Mouse (Mus musculus): ENCODE data around the gene 2310057M21Rik.

The 2310057M21Rik gene

GRCm38 (mm10) chr7:131318340-131318739 lies 44.2 kb downstream of the 2310057M21Rik start:
- no peak for DNase-seq (ENCODE audit: low spot score)

DNA sequence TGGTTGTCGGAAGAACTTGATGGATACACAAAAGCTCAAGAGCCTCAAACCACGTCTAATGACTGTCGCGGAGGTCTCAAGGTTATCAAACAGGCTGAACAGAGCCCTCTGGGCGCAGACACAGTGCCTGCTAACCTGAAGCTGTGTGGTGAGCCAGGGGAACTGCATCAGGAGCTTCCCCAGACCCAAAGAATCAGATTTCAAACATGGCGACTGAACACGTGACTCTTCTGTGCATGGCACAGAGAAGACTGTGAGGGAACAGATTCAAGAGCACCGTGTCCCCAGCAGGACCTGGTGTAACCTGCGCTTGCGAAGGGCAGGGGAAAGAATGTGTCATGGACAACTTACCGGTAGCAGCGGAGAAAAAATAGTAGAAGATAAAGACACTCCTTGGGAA lies 45.0 kb downstream of the 2310057M21Rik start:
- DNase-seq (ENCODE audit: low spot score), result no peak

- no peak for DNase-seq (ENCODE audit: low spot score)
Measured at GRCm38 (mm10) chr7:131314493-131314892, 48.1 kb downstream of the 2310057M21Rik start.

GRCm38 (mm10) chr7:131306733-131307132 lies 55.8 kb downstream of the 2310057M21Rik start:
- no peak for DNase-seq (ENCODE audit: low spot score)

DNA sequence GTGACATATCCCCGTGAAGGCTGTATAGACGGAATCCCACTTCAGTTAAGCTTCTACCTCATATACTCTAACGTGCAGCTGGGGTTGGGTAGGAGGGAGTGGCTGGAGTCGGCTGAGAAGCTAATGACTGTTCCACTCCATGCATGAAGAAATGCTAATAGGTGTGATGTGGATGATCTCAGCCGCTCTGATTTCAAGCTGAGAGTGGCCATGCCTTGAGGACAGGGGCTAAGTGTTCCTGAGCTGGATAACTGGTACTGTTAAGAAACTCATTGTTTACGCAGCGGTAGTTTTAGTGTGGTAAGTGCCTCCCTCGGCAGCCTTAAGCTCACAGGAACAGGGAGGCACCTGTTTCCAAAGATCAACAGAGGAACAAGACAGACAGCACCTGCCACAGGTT lies 59.2 kb downstream of the 2310057M21Rik start:
- no peak for DNase-seq (ENCODE audit: low spot score)

DNA sequence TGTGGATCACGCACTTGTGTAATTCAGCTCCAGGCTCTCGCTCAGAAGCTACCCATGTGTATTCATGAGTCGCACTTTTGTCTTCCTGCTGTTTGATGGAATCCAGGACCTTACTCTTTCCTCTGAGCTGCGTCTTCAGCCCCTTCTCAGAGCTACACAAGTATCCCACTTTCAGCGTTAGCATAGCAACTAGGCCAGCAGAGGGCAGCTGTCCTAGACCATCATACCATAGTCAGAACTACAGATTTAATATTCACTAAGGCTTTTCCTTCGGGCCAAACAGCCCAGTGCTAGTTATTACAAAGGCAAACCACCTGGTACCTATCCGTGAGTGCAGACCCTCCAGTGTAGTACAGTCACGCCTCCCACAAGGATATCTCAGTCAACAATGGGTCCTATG lies 65.4 kb downstream of the 2310057M21Rik start:
- no peak for DNase-seq (ENCODE audit: low spot score)
